Mouse (Mus musculus) embryonic facial prominence, embryonic 14.5 days (tissue): ENCODE measurements around the gene Gm20521. TPM values are rescaled to one million over a fixed set of nuclear protein-coding genes. Genes with fewer than 3 reads are reported as not detected.

Experiments used
- ATAC-seq: fragments of 200-750 bp; cut with Nextera tagmentation; 2 replicates; pipeline ENCODE4 v1.8.0; 2017; ENCODE audit warnings: low read depth, moderate number of reproducible peaks, moderate TSS enrichment
- DNase-seq: peaks from one replicate; pipeline ENCODE4 v3.0.0-alpha.2; 2015; ENCODE audit warnings: low spot score
- H3K27ac ChIP-seq: fragments of 300-500 bp; sonication (generic); replicated peaks from 2 replicates; pipeline ENCODE4 v1.5.1; 2014; ENCODE audit warnings: low read depth, mild to moderate bottlenecking, low read length, moderate library complexity
- H3K27me3 ChIP-seq: fragments of 300-500 bp; sonication (generic); replicated peaks from 2 replicates; pipeline ENCODE4 v1.6.1; 2014; ENCODE audit warnings: low read length; ENCODE audit not compliant: control insufficient read depth, insufficient read depth
- H3K36me3 ChIP-seq: fragments of 300-500 bp; sonication (generic); 2 replicates; pipeline ENCODE4 v1.6.1; 2014; ENCODE audit warnings: low read length, mixed read lengths; ENCODE audit not compliant: control insufficient read depth, insufficient read depth
- H3K4me1 ChIP-seq: fragments of 300-500 bp; sonication (generic); 2 replicates; pipeline ENCODE4 v1.6.1; 2014; ENCODE audit warnings: antibody characterized with exemption, low read length; ENCODE audit not compliant: control insufficient read depth, insufficient read depth
- H3K4me2 ChIP-seq: fragments of 300-500 bp; sonication (generic); 2 replicates; pipeline ENCODE4 v1.6.1; 2014; ENCODE audit warnings: low read depth, mild to moderate bottlenecking, low read length, moderate library complexity, mixed read lengths
- H3K4me3 ChIP-seq: fragments of 300-500 bp; sonication (generic); 2 replicates; pipeline ENCODE4 v1.5.1; 2014; ENCODE audit warnings: low read depth, mild to moderate bottlenecking, low read length
- H3K9ac ChIP-seq: fragments of 300-500 bp; sonication (generic); 2 replicates; pipeline ENCODE4 v1.6.1; 2014; ENCODE audit warnings: low read depth, mild to moderate bottlenecking, low read length, moderate library complexity, mixed read lengths
- H3K9me3 ChIP-seq: fragments of 300-500 bp; sonication (generic); 2 replicates; pipeline ENCODE4 v1.6.1; 2016; ENCODE audit warnings: low read length; ENCODE audit not compliant: control insufficient read depth
- WGBS: fragments of 180-500 bp; shearing (Covaris S2); extraction: QIAGEN DNeasy Blood & Tissue Kit; methylation state at CpG from one replicate; pipeline ENCODE4 v1.1.7; 2014; 5-methylcytosine and 5-hydroxymethylcytosine counted together
- polyA plus RNA-seq: library from polyadenylated mRNA; unstranded; fragments of >200 nt; fragmentation: Nextera tagmentation; extraction: Ambion mirVana; gene quantifications from 2 replicates; pipeline ENCODE4 v1.2.1, GENCODE M21; 2014

Gene Gm20521
- polyA plus RNA-seq, 1 experiment from 2014 or later, result not detected

GRCm38 (mm10) chr14:54925349-54926342 lies 42.4 kb downstream of the Gm20521 start, which contains the start of gene Efs:
Gene Efs, minus strand, starts transcription at chr14:54926126.
- 2% methylated on average over 39 of the region's 57 CpGs for WGBS
- Histone ChIP-seq H3K27ac (peak within 1 kb of the TSS; percentile 99), H3K27me3 (no peaks in the 10 kb centered on the region), H3K4me1 (peaks cover 30% of the 10 kb centered on the region), H3K4me3 (peak within 1 kb of the TSS; percentile 50), H3K4me2 (peak within 1 kb of the TSS; percentile 69), H3K36me3 (peaks cover 26% of the 10 kb centered on the region), H3K9me3 (peaks cover 17% of the 10 kb centered on the region), H3K9ac (peak within 1 kb of the TSS; percentile 88)
- ATAC-seq (peak; percentile 64), DNase-seq (peak; percentile 88)

DNA sequence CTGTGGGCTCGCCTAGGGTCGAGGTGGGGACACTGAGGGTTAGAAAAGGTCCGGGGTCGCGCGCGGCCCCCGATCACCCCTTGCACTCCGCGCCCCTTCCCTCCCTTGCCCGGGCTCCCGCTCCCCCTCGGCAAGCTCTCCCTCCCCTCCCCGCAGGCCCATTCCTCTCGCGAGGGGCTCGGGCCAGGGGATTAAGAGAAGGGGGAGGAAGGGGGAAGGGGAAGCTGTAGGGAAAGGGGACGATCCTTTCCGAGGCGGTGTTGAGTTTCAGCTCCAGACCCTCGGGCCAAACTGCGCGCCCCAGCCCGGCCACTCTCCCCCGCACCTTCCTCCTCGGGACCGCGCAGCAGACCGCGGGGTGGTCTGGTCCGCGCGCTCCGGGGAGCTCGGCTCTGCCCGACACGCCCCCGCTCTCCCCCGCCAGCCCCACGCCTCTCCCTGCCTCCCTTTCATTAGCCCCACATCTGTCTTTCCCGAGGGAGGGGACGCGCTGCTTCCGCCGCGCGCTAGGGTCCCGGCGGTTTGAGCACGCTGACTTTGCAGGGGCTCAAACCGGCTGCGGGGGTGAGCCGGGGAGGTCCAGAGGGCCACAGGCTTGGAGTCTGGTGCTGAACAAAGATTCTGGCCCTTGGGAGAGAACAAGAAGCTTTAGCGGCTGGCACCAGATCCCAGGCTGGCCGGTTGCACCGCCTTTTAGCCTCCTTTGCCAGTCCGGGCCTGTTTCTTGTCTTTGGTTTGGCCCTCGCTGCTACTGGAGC lies 43.3 kb downstream of the Gm20521 start:
- DNase-seq (peak; percentile 94), ATAC-seq (peak; percentile 75)
- peak overlapping the region; percentile 88 for H3K9ac ChIP-seq
- no peaks in the 10 kb centered on the region for H3K27me3 ChIP-seq
- H3K4me1 ChIP-seq, result peaks cover 30% of the 10 kb centered on the region
- peak overlapping the region; percentile 50 for H3K4me3 ChIP-seq
- peaks cover 16% of the 10 kb centered on the region for H3K36me3 ChIP-seq
- H3K4me2 ChIP-seq, result peak overlapping the region; percentile 69
- H3K9me3 ChIP-seq, result peaks cover 8% of the 10 kb centered on the region
- under 1% methylated on average over 26 of the region's 58 CpGs for WGBS
- peak overlapping the region; percentile 99 for H3K27ac ChIP-seq

DNA sequence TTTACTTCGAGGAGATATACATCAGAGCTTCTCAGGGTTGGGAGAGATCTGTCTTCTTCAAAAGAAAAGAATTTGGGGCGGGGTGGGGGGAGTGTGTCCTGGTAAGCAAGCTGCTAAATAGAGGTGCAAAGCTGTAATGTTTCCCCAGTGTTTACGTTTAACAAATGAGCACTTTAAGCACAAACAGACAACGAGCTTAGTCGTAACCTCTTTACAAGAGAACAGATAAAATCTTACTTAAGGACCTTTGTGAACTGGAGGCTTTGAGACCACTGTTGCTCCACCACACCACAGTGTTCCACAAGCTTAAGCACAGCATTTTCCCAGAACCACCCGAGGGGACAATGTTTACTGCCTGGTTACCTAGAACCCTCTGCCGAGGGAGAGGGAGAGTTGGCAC lies 44.1 kb downstream of the Gm20521 start:
- peak overlapping the region; percentile 99 for H3K27ac ChIP-seq

DNA sequence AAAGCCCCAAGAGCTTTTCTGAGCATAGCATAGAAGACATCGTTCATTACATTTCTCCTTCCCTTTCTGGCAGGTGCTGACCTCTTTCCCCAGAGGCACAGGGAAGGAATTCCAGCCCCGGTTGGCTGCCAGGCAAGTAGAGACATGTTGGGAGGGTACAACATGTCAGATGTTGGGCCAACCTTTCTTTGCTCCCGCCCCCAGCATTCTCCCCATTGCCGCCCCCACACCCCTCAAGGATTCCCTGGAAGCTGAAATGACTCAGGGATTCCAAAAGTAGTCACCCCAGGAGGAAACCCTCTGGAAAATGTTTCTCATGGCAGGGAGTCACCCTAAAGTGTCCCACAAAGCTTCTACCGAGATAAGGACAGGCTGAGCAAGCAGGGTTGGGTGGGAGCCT lies 46.6 kb downstream of the Gm20521 start:
- H3K27ac ChIP-seq, result no peak overlapping the region
- peaks cover 27% of the 10 kb centered on the region for H3K4me1 ChIP-seq
- H3K4me3 ChIP-seq, result no peak overlapping the region
- ATAC-seq (no peak), DNase-seq (peak; percentile 22)
- no peaks in the 10 kb centered on the region for H3K27me3 ChIP-seq
- H3K9ac ChIP-seq, result no peak overlapping the region
- no peaks in the 10 kb centered on the region for H3K36me3 ChIP-seq
- H3K4me2 ChIP-seq, result no peak overlapping the region
- H3K9me3 ChIP-seq, result no peaks in the 10 kb centered on the region
- 52% methylated on average over 5 of the region's 5 CpGs for WGBS

More for the DNA sequence above, 44.1 kb downstream of the Gm20521 start:
- H3K9ac ChIP-seq, result peak overlapping the region; percentile 88
- H3K27me3 ChIP-seq, result no peaks in the 10 kb centered on the region
- ATAC-seq (no peak), DNase-seq (no peak)
- peaks cover 9% of the 10 kb centered on the region for H3K36me3 ChIP-seq
- H3K9me3 ChIP-seq, result 0 out of 2 replicates have a peak, but pooled peaks cover under 1% of the 10 kb centered on the region
- peaks cover 30% of the 10 kb centered on the region for H3K4me1 ChIP-seq
- H3K4me3 ChIP-seq, result peak overlapping the region; percentile 50
- 12% methylated on average over 7 of the region's 7 CpGs for WGBS
- peak overlapping the region; percentile 69 for H3K4me2 ChIP-seq

GRCm38 (mm10) chr14:54930431-54930830 lies 47.2 kb downstream of the Gm20521 start:
- Histone ChIP-seq H3K4me3 (no peak overlapping the region), H3K4me1 (peaks cover 27% of the 10 kb centered on the region), H3K27ac (no peak overlapping the region), H3K9ac (no peak overlapping the region), H3K9me3 (no peaks in the 10 kb centered on the region), H3K27me3 (no peaks in the 10 kb centered on the region), H3K36me3 (no peaks in the 10 kb centered on the region), H3K4me2 (no peak overlapping the region)
- 20% methylated on average over 2 of the region's 2 CpGs for WGBS
- ATAC-seq, result no peak
- peak; percentile 69 for DNase-seq

- Histone ChIP-seq H3K27ac (no peak within 1 kb of the TSS), H3K4me3 (no peak within 1 kb of the TSS), H3K36me3 (no peaks in the 10 kb centered on the region), H3K9me3 (no peaks in the 10 kb centered on the region), H3K4me1 (peaks cover 22% of the 10 kb centered on the region), H3K4me2 (no peak within 1 kb of the TSS), H3K9ac (no peak within 1 kb of the TSS; the same call in 1 of the 2 replicates), H3K27me3 (no peaks in the 10 kb centered on the region)
- 21% methylated on average over 5 of the region's 6 CpGs for WGBS
- DNase-seq (peak; percentile 86), ATAC-seq (peak; percentile 47)
Observed at GRCm38 (mm10) chr14:54932645-54933150, 49.5 kb downstream of the Gm20521 start, which contains the start of gene Il25. Gene Il25, plus strand, starts transcription at chr14:54932695.

GRCm38 (mm10) chr14:54935904-54936830 lies 52.9 kb downstream of the Gm20521 start, which contains the start of gene Cmtm5:
Gene Cmtm5, plus strand, starts transcription at chr14:54936261.
- DNase-seq, result peak; percentile 75
- Histone ChIP-seq H3K27me3 (no peaks in the 10 kb centered on the region), H3K4me2 (peak within 1 kb of the TSS; percentile 25), H3K4me3 (no peak within 1 kb of the TSS), H3K27ac (peak within 1 kb of the TSS; percentile 82), H3K4me1 (peaks cover 9% of the 10 kb centered on the region), H3K36me3 (no peaks in the 10 kb centered on the region), H3K9ac (peak within 1 kb of the TSS; percentile 39; the same call in 1 of the 2 replicates), H3K9me3 (no peaks in the 10 kb centered on the region)
- 11% methylated on average over 8 of the region's 8 CpGs for WGBS
- ATAC-seq, result peak; percentile 44
